Mouse (Mus musculus) E14TG2a.4 (cell line): ENCODE measurements at regions not wholly inside any gene's neighbourhood (a gene's known extent, or its start where the extent isn't known, plus 50 kb on each side); places are given as distances from the start of the nearest gene placed in this dataset.

Source experiments
- H3K27me3 ChIP-seq: 2 replicates; pipeline ENCODE4 v1.6.1; 2014; ENCODE audit warnings: low read length, control low read depth; ENCODE audit not compliant: insufficient read depth
- H3K36me3 ChIP-seq: 2 replicates; pipeline ENCODE4 v1.6.1; 2014; ENCODE audit warnings: low read length, control low read depth; ENCODE audit not compliant: insufficient read depth
- H3K4me1 ChIP-seq: replicated peaks from 2 replicates; pipeline ENCODE4 v1.6.1; 2014; ENCODE audit warnings: low read depth, low read length, control low read depth
- H3K4me3 ChIP-seq: replicated peaks from 2 replicates; pipeline ENCODE4 v1.5.1; 2014; ENCODE audit warnings: mild to moderate bottlenecking, low read length
- H3K9me3 ChIP-seq: 2 replicates; pipeline ENCODE4 v1.6.1; 2014; ENCODE audit warnings: low read length, control low read depth
- CTCF ChIP-seq: conservative IDR thresholded peaks from 2 replicates; pipeline ENCODE4 v1.5.1; 2014; ENCODE audit warnings: low read length
- NANOG ChIP-seq: IDR thresholded peaks from 2 replicates; pipeline ENCODE4 v1.6.1; 2014; ENCODE audit warnings: borderline replicate concordance, low read length, mixed read lengths
- POU5F1 ChIP-seq: IDR thresholded peaks from 2 replicates; pipeline ENCODE4 v1.6.1; 2014; ENCODE audit warnings: low read length, borderline replicate concordance

DNA sequence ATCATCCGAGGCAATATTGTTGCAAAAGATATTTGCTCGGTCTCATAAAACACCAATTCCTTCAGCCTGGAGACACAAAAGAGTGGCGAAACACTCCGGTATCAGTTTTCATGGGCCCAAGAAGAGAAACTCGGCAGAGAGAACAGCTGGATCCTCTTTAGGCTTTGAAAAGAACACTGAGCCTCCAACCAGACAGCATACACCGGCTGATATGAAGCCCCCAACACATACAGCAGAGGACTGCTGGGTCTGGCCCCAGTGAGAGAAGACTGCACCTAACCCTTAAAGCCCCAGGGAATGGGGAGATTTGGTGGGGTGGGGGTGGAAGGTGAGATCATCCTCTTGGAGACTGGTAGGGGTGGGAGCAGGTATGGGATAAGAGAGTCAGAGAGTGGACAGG, 147.9 kb downstream of the Rchy1 start:
- Histone ChIP-seq H3K9me3 (no peaks in the 10 kb centered on the region), H3K4me3 (no peak overlapping the region), H3K27me3 (no peaks in the 10 kb centered on the region), H3K4me1 (peaks cover 10% of the 10 kb centered on the region; the same call in 1 of the 2 replicates), H3K36me3 (no peaks in the 10 kb centered on the region)
- no peak for TF ChIP-seq NANOG
- TF ChIP-seq CTCF = no peak
- no peak for TF ChIP-seq POU5F1

DNA sequence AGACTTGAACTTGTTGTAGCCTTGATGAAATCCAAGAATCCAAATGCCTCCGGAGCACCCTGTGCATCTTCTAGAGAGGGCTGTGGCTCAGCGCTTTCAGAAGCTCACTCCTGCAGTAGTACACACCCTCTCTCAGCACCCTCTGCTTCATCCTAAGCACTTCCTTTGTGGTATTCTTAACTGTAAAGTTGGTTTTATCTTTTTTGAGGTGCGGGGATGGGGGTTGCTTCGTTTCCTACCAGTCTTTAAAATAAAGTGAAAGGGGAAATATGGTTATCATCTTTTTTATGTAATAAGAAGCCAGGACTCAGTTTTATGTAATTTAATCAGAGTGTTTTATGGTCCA, 148.5 kb downstream of the Rchy1 start:
- no peaks in the 10 kb centered on the region for H3K36me3 ChIP-seq
- TF ChIP-seq NANOG (no peak), CTCF (no peak), POU5F1 (no peak)
- no peaks in the 10 kb centered on the region for H3K9me3 ChIP-seq
- H3K4me1 ChIP-seq = peaks cover 10% of the 10 kb centered on the region; the same call in 1 of the 2 replicates
- no peak overlapping the region for H3K4me3 ChIP-seq
- H3K27me3 ChIP-seq = no peaks in the 10 kb centered on the region

GRCm38 (mm10) chr5:91813547-91814416, 149.1 kb downstream of the Rchy1 start:
- peaks cover 10% of the 10 kb centered on the region; the same call in 1 of the 2 replicates for H3K4me1 ChIP-seq
- TF ChIP-seq NANOG (no peak), POU5F1 (no peak), CTCF (no peak)
- H3K36me3 ChIP-seq = no peaks in the 10 kb centered on the region
- H3K4me3 ChIP-seq = no peak overlapping the region
- H3K9me3 ChIP-seq = no peaks in the 10 kb centered on the region
- H3K27me3 ChIP-seq = no peaks in the 10 kb centered on the region

DNA sequence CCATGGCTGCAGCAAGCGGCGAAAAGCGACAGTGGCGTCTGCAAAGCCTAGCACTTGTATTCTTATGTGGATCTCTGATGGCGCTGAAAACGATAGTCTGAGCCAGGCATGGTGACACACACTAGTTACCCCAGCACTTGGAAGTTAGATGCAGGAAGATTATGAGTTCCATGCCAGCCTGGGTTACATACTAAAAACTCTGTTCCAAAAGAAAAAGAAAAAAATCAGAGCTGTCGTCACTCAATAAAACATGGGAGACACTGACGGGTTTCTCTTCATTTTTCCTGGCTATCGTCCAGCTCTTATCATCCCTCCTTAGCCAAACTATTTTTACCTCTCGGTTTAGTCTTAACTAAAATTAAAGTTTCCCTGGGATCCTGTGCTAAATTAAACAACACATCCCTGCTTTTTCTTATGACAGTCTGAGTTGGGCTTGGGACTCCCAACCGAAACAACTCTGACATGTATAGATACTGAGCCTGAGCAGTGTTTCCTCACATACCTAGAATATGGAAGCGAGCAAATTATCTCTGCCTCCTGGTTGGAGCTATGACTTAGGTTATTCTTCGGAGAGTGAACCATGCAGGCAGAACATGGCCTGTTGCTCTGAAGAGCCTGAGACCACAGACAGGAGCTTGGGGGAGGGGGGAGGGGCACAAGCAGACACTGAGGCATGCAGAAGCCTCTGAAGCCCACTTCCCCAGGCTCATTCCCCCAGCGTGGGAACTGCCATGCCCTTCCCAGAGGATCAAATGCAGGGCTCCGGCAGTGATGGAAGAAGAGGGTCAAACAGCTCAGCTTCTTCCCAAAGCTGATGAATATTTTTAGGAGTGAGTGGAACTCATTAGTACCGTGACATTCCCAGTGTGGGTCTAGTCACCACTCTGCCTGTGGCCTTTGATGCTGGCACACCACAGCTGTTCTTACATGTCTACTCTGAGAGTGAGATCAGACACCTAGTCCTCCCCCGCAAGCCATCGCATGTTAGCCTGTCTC, 155.5 kb downstream of the Rchy1 start:
- no peaks in the 10 kb centered on the region for H3K9me3 ChIP-seq
- no peak overlapping the region for H3K4me3 ChIP-seq
- no peaks in the 10 kb centered on the region for H3K27me3 ChIP-seq
- H3K36me3 ChIP-seq = no peaks in the 10 kb centered on the region
- TF ChIP-seq CTCF (no peak), NANOG (no peak), POU5F1 (no peak)
- H3K4me1 ChIP-seq = no peaks in the 10 kb centered on the region

DNA sequence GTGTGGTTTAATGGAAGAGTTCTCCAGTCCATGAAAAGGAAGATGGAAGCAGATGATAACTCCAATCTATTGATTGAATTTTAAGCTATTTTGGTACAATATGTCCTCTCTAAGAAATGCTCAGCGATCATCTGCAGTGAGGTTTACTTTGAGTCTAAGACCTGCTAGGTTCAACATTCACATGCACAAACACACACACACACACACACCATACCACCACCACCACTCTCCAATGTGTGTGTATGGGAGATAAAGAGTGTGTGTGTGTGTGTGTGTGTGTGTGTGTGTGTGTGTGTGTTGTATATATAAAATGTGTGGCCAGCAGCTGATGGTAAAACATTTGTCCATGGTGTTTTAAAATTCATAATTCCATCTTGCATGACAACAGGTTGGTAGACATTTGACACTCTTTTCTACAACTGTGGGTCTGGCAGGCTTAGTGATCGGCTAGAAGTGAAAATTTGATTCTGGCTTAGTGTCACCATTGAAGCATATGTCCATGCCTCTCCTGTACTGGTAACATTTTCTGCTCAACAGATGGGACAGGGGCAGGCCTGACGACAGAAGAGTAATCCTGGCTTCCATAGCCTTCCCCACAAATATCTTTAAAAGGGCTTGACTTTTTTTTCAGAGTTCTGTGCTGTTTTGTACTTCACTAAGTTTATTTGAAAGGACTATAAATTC, 161.4 kb downstream of the Rchy1 start:
- H3K9me3 ChIP-seq = no peaks in the 10 kb centered on the region
- peaks cover 2% of the 10 kb centered on the region; the same call in 1 of the 2 replicates for H3K27me3 ChIP-seq
- TF ChIP-seq NANOG (no peak), POU5F1 (no peak), CTCF (no peak)
- no peak overlapping the region for H3K4me3 ChIP-seq
- no peaks in the 10 kb centered on the region for H3K36me3 ChIP-seq
- no peaks in the 10 kb centered on the region; the same call in 1 of the 2 replicates for H3K4me1 ChIP-seq

GRCm38 (mm10) chr5:91797362-91797761, 165.5 kb downstream of the Rchy1 start:
- no peaks in the 10 kb centered on the region for H3K36me3 ChIP-seq
- no peak overlapping the region for H3K4me3 ChIP-seq
- H3K27me3 ChIP-seq = peaks cover 2% of the 10 kb centered on the region; the same call in 1 of the 2 replicates
- no peaks in the 10 kb centered on the region for H3K9me3 ChIP-seq
- H3K4me1 ChIP-seq = no peaks in the 10 kb centered on the region; the same call in 1 of the 2 replicates
- TF ChIP-seq CTCF = no peak
- no peak for TF ChIP-seq POU5F1
- TF ChIP-seq NANOG = no peak

- H3K27me3 ChIP-seq = no peaks in the 10 kb centered on the region; the same call in 1 of the 2 replicates
- TF ChIP-seq NANOG (no peak), CTCF (no peak)
- no peaks in the 10 kb centered on the region; the same call in 1 of the 2 replicates for H3K4me1 ChIP-seq
Observed at GRCm38 (mm10) chr5:91792732-91793131, 170.1 kb downstream of the Rchy1 start.

DNA sequence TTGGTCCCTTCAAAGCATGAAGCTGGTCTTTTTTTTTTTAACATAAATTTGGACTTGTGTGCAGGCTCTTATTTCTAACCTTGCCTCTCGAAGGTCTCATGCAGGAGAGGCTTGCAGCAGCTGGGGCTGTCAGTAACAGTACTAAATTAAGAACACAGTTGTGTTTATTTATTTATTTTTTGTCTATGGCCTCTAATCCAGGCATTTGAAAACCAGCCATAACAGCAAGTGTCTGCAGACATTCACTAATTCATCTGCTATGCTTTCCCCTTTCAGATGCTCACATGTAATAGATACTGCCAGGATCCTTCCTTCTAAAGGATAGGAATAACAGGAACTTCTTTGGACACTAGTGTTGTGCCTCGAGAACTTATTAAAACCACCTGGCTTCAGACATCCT, 172.5 kb downstream of the Rchy1 start:
- no peaks in the 10 kb centered on the region for H3K4me1 ChIP-seq
- H3K9me3 ChIP-seq = no peaks in the 10 kb centered on the region
- TF ChIP-seq NANOG = no peak
- no peak for TF ChIP-seq CTCF
- TF ChIP-seq POU5F1 = no peak
- H3K36me3 ChIP-seq = no peaks in the 10 kb centered on the region
- no peaks in the 10 kb centered on the region for H3K27me3 ChIP-seq
- no peak overlapping the region for H3K4me3 ChIP-seq

More at GRCm38 (mm10) chr5:91792732-91793131, 170.1 kb downstream of the Rchy1 start:
- Histone ChIP-seq H3K36me3 (no peaks in the 10 kb centered on the region), H3K9me3 (no peaks in the 10 kb centered on the region), H3K4me3 (no peak overlapping the region)
